Mouse (Mus musculus): ENCODE data around the gene Sarnp.

- TF ChIP-seq CTCF (IDR thresholded peaks at IDR 0.05; ENCODE audit: control insufficient read depth, insufficient read depth, low read length) (no peak), POLR2A (IDR thresholded peaks at IDR 0.05; ENCODE audit: borderline replicate concordance, control insufficient read depth, low read depth, low read length) (no peak)
Observed at GRCm38 (mm10) chr10:128848426-128848825, 31.3 kb downstream of the Sarnp start.

Measured in bone marrow, adult 2 months (tissue).